Mouse (Mus musculus): ENCODE results near the gene Olfr1176.

Gene Olfr1176

GRCm38 (mm10) chr2:88336421-88336820 lies at the start of gene Olfr1176:
TSS of gene Olfr1176 (plus strand) at chr2:88336721.
- DNase-seq (ENCODE audit: low spot score), result no peak

- DNase-seq (ENCODE audit: low spot score), result no peak
Measured at GRCm38 (mm10) chr2:88315035-88315434, 21.5 kb upstream of the Olfr1176 start, which contains the start of gene Olfr1174-ps. TSS of gene Olfr1174-ps (minus strand) at chr2:88315135.

GRCm38 (mm10) chr2:88327115-88327514 lies 9.4 kb upstream of the Olfr1176 start, which contains the start of gene Olfr1175-ps:
TSS of gene Olfr1175-ps (minus strand) at chr2:88327215.
- no peak for DNase-seq (ENCODE audit: low spot score)

GRCm38 (mm10) chr2:88346392-88346791 lies 9.9 kb downstream of the Olfr1176 start, which contains the start of gene Olfr1177-ps:
TSS of gene Olfr1177-ps (minus strand) at chr2:88346492.
- no peak for DNase-seq (ENCODE audit: low spot score)

- DNase-seq (ENCODE audit: low spot score), result no peak
Measured at GRCm38 (mm10) chr2:88356304-88356703, 19.8 kb downstream of the Olfr1176 start.

- no peak for DNase-seq (ENCODE audit: low spot score)
Measured at GRCm38 (mm10) chr2:88386762-88387161, 50.2 kb downstream of the Olfr1176 start, which contains the start of gene Olfr1178. TSS of gene Olfr1178 (plus strand) at chr2:88387062.

All from ovary, adult 18-20 months (tissue).